17 mouse cellular contexts compared by ENCODE assay signal in the genomic region with DNA sequence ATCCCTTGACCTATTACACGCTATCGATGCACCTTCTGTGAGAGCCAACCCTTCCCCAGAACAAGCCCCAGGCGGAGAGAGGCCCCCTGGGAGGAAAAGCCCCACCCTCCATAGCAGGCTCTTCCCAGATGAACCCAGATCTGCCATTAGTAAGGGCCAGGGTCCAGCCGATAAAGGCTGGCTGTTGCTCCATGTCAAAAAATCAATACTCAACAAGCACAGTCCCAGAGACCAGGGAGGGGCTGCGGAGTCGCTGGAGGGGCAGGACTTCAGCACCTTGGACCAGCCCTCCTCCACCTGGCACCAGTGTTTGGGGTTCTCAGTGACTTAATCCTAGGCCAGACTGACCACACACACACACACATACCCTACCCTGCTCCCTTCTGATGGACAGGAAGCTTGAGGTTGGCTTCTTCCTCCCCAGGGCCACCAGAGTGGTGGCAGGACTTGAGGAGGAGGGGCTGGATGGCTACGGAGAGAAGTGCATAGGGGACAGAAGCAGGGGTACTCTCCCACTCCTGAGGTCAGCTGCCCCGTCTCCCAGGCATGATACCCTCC. TPM values are rescaled to one million over a fixed set of nuclear protein-coding genes. Genes with fewer than 3 reads are reported as not detected.
DNase-seq lines count a peak whose midpoint lies in the region; ATAC-seq and TF ChIP-seq lines count a peak whose summit lies in the region.
"Had no signal": no experiment of that assay in that cellular context is flagged by ENCODE, and none has a peak within 500 bp of the region (broad histone marks: within the 10 kb centered on the region; RNA-seq: fewer than 3 reads in every experiment).

No protein-coding gene starts in this region.

- no peak overlapping the region for H3K9ac ChIP-seq in CH12.LX (ENCODE audit: insufficient read depth, low read depth)
- H3K9ac ChIP-seq in intestine, embryonic 16.5 days (ENCODE audit: low read depth, low read length) = peak overlapping the region; percentile 51
- peak overlapping the region; percentile 42 for H3K9ac ChIP-seq in liver, postnatal 0 days (replicated peaks)
- H3K9ac ChIP-seq: embryonic facial prominence, embryonic 15.5 days; hindbrain, embryonic 12.5 days had no signal

- intact Hi-C loops in gastrocnemius, postnatal 14 days (cut with DNase I; ENCODE audit: low total_unique reads) = no loop called here

- H3K4me1 ChIP-seq in CH12.LX (ENCODE audit: control insufficient read depth in 1 of 2, insufficient read depth in 2 of 2) = peaks cover 14 to 49% of the 10 kb centered on the region in 2 experiments
- H3K4me1 ChIP-seq in intestine, embryonic 16.5 days (ENCODE audit: control insufficient read depth, insufficient read depth, low read length) = peaks cover 88% of the 10 kb centered on the region
- H3K4me1 ChIP-seq in liver, postnatal 0 days (ENCODE audit: insufficient read depth) = peaks cover 98% of the 10 kb centered on the region

- 0 out of 2 replicates have a peak overlapping the region, but pooled peaks have one; percentile 13 for H3K27ac ChIP-seq in CH12.LX (ENCODE audit: insufficient read depth, low read depth)
- peak overlapping the region; percentile 91 for H3K27ac ChIP-seq in intestine, embryonic 16.5 days (ENCODE audit: low read length)
- H3K27ac ChIP-seq in liver, postnatal 0 days (ENCODE audit: low read depth) = peak overlapping the region; percentile 68
- H3K27ac ChIP-seq: embryonic facial prominence, embryonic 15.5 days; hindbrain, embryonic 12.5 days had no signal

- H3K79me2 ChIP-seq in CH12.LX (replicated peaks; ENCODE audit: control insufficient read depth, extremely low read depth, insufficient read depth, poor library complexity, severe bottlenecking) = no peaks in the 10 kb centered on the region; the same call in 1 of the 2 replicates

- no peak for TF ChIP-seq RAD21 in CH12.LX (IDR thresholded peaks at IDR 0.05; ENCODE audit: low read depth, low read length)

- 36% methylated on average over 8 of the region's 8 CpGs for WGBS in intestine, embryonic 16.5 days
- WGBS in liver, postnatal 0 days (ENCODE audit: insufficient replicate concordance) = 31% methylated on average over 8 of the region's 8 CpGs

- H3K36me3 ChIP-seq in CH12.LX (replicated peaks in 1 of 2; ENCODE audit: control insufficient read depth in 1 of 2, insufficient read depth in 1 of 2, low read length in 1 of 2) = peaks cover 42 to 99% of the 10 kb centered on the region in 2 experiments
- no peaks in the 10 kb centered on the region for H3K36me3 ChIP-seq in intestine, embryonic 16.5 days (ENCODE audit: control insufficient read depth, insufficient read depth, low read length)
- peaks cover 50% of the 10 kb centered on the region for H3K36me3 ChIP-seq in liver, postnatal 0 days (replicated peaks; ENCODE audit: insufficient read depth, low read length)
- H3K36me3 ChIP-seq: embryonic facial prominence, embryonic 15.5 days; hindbrain, embryonic 12.5 days had no signal

- H3K4me2 ChIP-seq in CH12.LX (ENCODE audit: insufficient read depth, low read depth, poor library complexity, severe bottlenecking) = no peak overlapping the region
- peak overlapping the region; percentile 36; the same call in 1 of the 2 replicates for H3K4me2 ChIP-seq in intestine, embryonic 16.5 days (ENCODE audit: low read depth, low read length)
- peak overlapping the region; percentile 33 for H3K4me2 ChIP-seq in liver, postnatal 0 days (ENCODE audit: low read depth, low read length)
- H3K4me2 ChIP-seq: embryonic facial prominence, embryonic 15.5 days; hindbrain, embryonic 12.5 days had no signal

- H3K27me3 ChIP-seq in CH12.LX (replicated peaks) = no peaks in the 10 kb centered on the region
- no peaks in the 10 kb centered on the region for H3K27me3 ChIP-seq in intestine, embryonic 16.5 days (replicated peaks; ENCODE audit: control insufficient read depth, insufficient read depth, low read length)
- H3K27me3 ChIP-seq in liver, postnatal 0 days (ENCODE audit: insufficient read depth, low read length) = no peaks in the 10 kb centered on the region
- H3K27me3 ChIP-seq: embryonic facial prominence, embryonic 15.5 days had no signal

- dilution Hi-C loops in CH12.LX (cut with MboI; ENCODE audit: extremely low pct_ligation_motif_present, extremely low pct_unique_long_range_greater_than_20kb, low sequenced_read_pairs) = no loop called here

- DNase-seq in 416B (ENCODE audit: low read depth) (peak; percentile 92), CH12.LX (ENCODE audit: extremely low read depth) (no peak)
- DNase-seq in liver, postnatal 0 days = peak; percentile 69
- DNase-seq in kidney, postnatal 14 days = no peak
- DNase-seq in layer of hippocampus, postnatal 10 days (ENCODE audit: low spot score in 2 of 2) = no peak
- no peak for DNase-seq in gastrocnemius, postnatal 14 days
- DNase-seq: cerebellum, postnatal 25 days; heart, adult 18-20 months; layer of hippocampus, postnatal 36 days; lung, adult 2 months; midbrain, embryonic 14.5 days; right cerebral cortex, adult 18-20 months had no signal

- in situ Hi-C loops in CH12.LX (cut with MboI; ENCODE audit: low pct_ligation_motif_present, low pct_unique_long_range_greater_than_20kb, low sequenced_read_pairs) = no loop called here

- no peak for TF ChIP-seq CTCF in CH12.LX (conservative IDR thresholded peaks at IDR 0.05 in 1 of 2, IDR thresholded peaks at IDR 0.05 in 1 of 2; ENCODE audit: low read depth in 2 of 2, low read length in 2 of 2)
- TF ChIP-seq CTCF in liver, postnatal 0 days (IDR thresholded peaks at IDR 0.05; ENCODE audit: low read depth) = no peak

- TF ChIP-seq EP300 in CH12.LX (IDR thresholded peaks at IDR 0.05; ENCODE audit: low read length) = no peak
- no peak for TF ChIP-seq EP300 in liver, postnatal 0 days (IDR thresholded peaks at IDR 0.05; ENCODE audit: low read depth)

- TF ChIP-seq POLR2A in CH12.LX (IDR thresholded peaks at IDR 0.05; ENCODE audit: low read depth, low read length) = no peak

- ATAC-seq in intestine, embryonic 16.5 days = peak; percentile 69
- ATAC-seq in liver, postnatal 0 days = peak; percentile 65

- H3K4me3 ChIP-seq in CH12.LX (replicated peaks in 1 of 3; ENCODE audit: low read depth in 2 of 3, low read length in 2 of 3, poor library complexity in 1 of 3) = no peak overlapping the region
- H3K4me3 ChIP-seq in intestine, embryonic 16.5 days (ENCODE audit: low read length) = no peak overlapping the region
- H3K4me3 ChIP-seq in liver, postnatal 0 days (ENCODE audit: low read depth, low read length) = no peak overlapping the region
- H3K4me3 ChIP-seq: embryonic facial prominence, embryonic 15.5 days; hindbrain, embryonic 12.5 days had no signal

- no peaks in the 10 kb centered on the region for H3K9me3 ChIP-seq in CH12.LX (replicated peaks; ENCODE audit: low read length)
- no peaks in the 10 kb centered on the region for H3K9me3 ChIP-seq in intestine, embryonic 16.5 days (ENCODE audit: control insufficient read depth, low read length)
- H3K9me3 ChIP-seq in liver, postnatal 0 days (ENCODE audit: low read length) = no peaks in the 10 kb centered on the region
- H3K9me3 ChIP-seq: embryonic facial prominence, embryonic 15.5 days; hindbrain, embryonic 12.5 days had no signal

TF ChIP-seq in CH12.LX, 34 proteins besides CTCF, POLR2A, EP300 and RAD21:
- no peak for TF ChIP-seq GABPA (IDR thresholded peaks at IDR 0.05; ENCODE audit: insufficient replicate concordance, low read depth, low read length)
- TF ChIP-seq NRF1 (IDR thresholded peaks at IDR 0.05; ENCODE audit: low read depth, low read length) = no peak
- TF ChIP-seq NELFE (IDR thresholded peaks at IDR 0.05; ENCODE audit: low read depth, low read length) = no peak
- no peak for TF ChIP-seq BHLHE40 (IDR thresholded peaks at IDR 0.05; ENCODE audit: low read depth, low read length)
- TF ChIP-seq SIN3A (IDR thresholded peaks at IDR 0.05; ENCODE audit: low read length) = no peak
- TF ChIP-seq ZKSCAN1 (IDR thresholded peaks at IDR 0.05; ENCODE audit: borderline replicate concordance, low read depth, low read length) = no peak
- TF ChIP-seq JUND (conservative IDR thresholded peaks at IDR 0.05; ENCODE audit: low read depth, low read length) = no peak
- TF ChIP-seq MXI1 (IDR thresholded peaks at IDR 0.05; ENCODE audit: low read depth, low read length) = no peak
- no peak for TF ChIP-seq POLR2AphosphoS2 (IDR thresholded peaks at IDR 0.05; ENCODE audit: low read depth, low read length)

RNA-seq across cellular contexts. Expression of a gene that starts 36.1 kb away (rescaled TPM):
- total RNA-seq in CH12.LX (2012; rRNA removed) (30.1 and 31.0 TPM in 2 replicates), CH12.LX (2014; rRNA removed) (11.0 and 11.3 TPM in 2 replicates)
- 63.5 and 68.4 TPM in 2 replicates for polyA plus RNA-seq in CH12.LX (2012; ENCODE audit: insufficient read length, low read depth)
- polyA plus RNA-seq in intestine, embryonic 16.5 days (2015; fragmentation: Nextera tagmentation; extraction: Ambion mirVana) = 2.6 and 2.7 TPM in 2 replicates
- 5.7 and 6.9 TPM in 2 replicates for polyA plus RNA-seq in liver, postnatal 0 days (2015; fragmentation: Nextera tagmentation; extraction: Ambion mirVana)
- total RNA-seq in layer of hippocampus, postnatal 10 days (2021) = 10 to 100 TPM; 25.7 to 27.2 TPM
- total RNA-seq in gastrocnemius, postnatal 14 days (2021) = 1 to 10 TPM; 8.4 to 8.6 TPM

RNA-seq across cellular contexts. Expression of a gene that starts 42.5 kb away (rescaled TPM):
- total RNA-seq in CH12.LX (2012; rRNA removed) (0.25 and 0.46 TPM in 2 replicates), CH12.LX (2014; rRNA removed) (not detected in 2 replicates)
- 0.42 and 0.51 TPM in 2 replicates for polyA plus RNA-seq in CH12.LX (2012; ENCODE audit: insufficient read length, low read depth)
- not detected in 2 replicates for polyA plus RNA-seq in intestine, embryonic 16.5 days (2015; fragmentation: Nextera tagmentation; extraction: Ambion mirVana)
- polyA plus RNA-seq in liver, postnatal 0 days (2015; fragmentation: Nextera tagmentation; extraction: Ambion mirVana) = not detected in 2 replicates
- 1 to 10 TPM in 1 of 2 experiments, under 1 TPM in 1; 0.83 to 1.3 TPM for total RNA-seq in layer of hippocampus, postnatal 10 days (2021)
- not detected for total RNA-seq in gastrocnemius, postnatal 14 days (2021)
- total RNA-seq: heart, adult 18-20 months had no signal
- polyA plus RNA-seq: hindbrain, embryonic 12.5 days; kidney, embryonic 16.5 days; lung, adult 2 months; midbrain, embryonic 14.5 days; neural tube, embryonic 14.5 days had no signal

RNA-seq across cellular contexts. Expression of a gene that starts 58.4 kb away (rescaled TPM):
- total RNA-seq in CH12.LX (2012; rRNA removed) = 58.5 and 66.0 TPM in 2 replicates
- total RNA-seq in CH12.LX (2014; rRNA removed) = 34.6 and 36.3 TPM in 2 replicates
- polyA plus RNA-seq in CH12.LX (2012; ENCODE audit: insufficient read length, low read depth) = 81.6 and 83.0 TPM in 2 replicates
- polyA plus RNA-seq in intestine, embryonic 16.5 days (2015; fragmentation: Nextera tagmentation; extraction: Ambion mirVana) = 40.5 and 43.1 TPM in 2 replicates
- polyA plus RNA-seq in liver, postnatal 0 days (2015; fragmentation: Nextera tagmentation; extraction: Ambion mirVana) = 12.8 and 15.6 TPM in 2 replicates
- 10 to 100 TPM; 37.4 TPM for total RNA-seq in layer of hippocampus, postnatal 10 days (2021)
- 10 to 100 TPM; 21.6 to 23.5 TPM for total RNA-seq in gastrocnemius, postnatal 14 days (2021)

Comparison
In these comparisons a context has a peak if more than half of its experiments do, and no peak if none do; other contexts are left out.
1. DNase-seq: peak in 416B (single experiment) and liver, postnatal 0 days (single experiment); none in CH12.LX (single experiment), kidney, postnatal 14 days (single experiment), layer of hippocampus, postnatal 10 days (0 of 2) and gastrocnemius, postnatal 14 days (single experiment).
2. H3K27ac ChIP-seq: peak in every context shown above with its lines; median percentile 91 in intestine, embryonic 16.5 days; 68 in liver, postnatal 0 days; 13 in CH12.LX.